Mouse (Mus musculus) spleen, adult 2 months (tissue): ENCODE results near the gene Lrrc23.

Experiments used
- CTCF ChIP-seq: fragments of 200-500 bp; IDR thresholded peaks from 2 replicates; pipeline ENCODE4 v1.5.1; 2011; ENCODE audit warnings: mild to moderate bottlenecking, inconsistent platforms; ENCODE audit not compliant: insufficient read depth, insufficient read length, insufficient replicate concordance; ENCODE audit errors: extremely low read depth
- POLR2A ChIP-seq: fragments of 200-500 bp; IDR thresholded peaks from 2 replicates; pipeline ENCODE4 v1.6.1; 2011; ENCODE audit warnings: low read depth, low read length, inconsistent platforms

GRCm38 (mm10) chr6:124787722-124788121 is 8.2 kb upstream of the Lrrc23 start:
- TF ChIP-seq POLR2A: no peak
- TF ChIP-seq CTCF: no peak
